Mouse (Mus musculus): ENCODE measurements around the gene Ankrd49.

Gene Ankrd49

DNA sequence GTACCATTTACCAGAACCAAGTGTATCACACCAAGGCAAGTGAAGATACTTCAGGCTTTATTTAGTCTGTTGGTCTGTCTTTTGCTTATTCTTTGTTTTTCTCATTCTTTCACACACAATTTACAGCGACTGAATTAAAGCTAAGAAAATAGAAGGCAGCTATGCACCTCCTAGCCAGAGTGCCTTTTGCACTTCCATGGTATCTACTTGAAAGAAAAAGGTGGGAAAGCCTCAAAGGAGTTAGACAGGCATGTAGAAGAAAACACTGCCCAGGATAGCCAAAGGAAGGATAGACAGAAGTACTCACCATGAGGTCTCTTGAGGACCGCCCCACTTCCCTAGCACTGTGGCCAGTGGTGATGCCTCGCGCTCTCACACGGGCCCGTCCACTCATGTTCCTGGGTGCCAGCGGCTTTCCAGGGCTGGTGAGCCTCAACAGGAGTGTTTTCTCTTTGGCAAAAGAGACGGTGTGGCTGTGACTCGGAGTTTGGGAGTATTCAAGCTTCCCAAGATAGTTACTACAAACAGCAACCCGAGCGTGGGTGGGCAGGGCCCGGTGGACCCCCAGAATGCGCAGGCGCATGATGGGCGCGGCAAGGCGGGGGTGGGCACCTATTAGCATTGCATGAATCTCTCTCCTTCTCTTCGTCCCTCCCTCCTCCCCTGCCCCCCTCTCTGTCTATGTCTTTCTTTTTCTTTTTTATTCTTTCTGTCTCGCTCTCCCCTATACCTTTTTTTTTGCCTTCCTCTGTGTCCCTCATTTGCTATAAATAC lies 44.3 kb downstream of the Ankrd49 start, which contains the start of gene Piwil4:
Piwil4 (minus strand) TSS at position 583 of the 774 bp plus-strand sequence.
- DNase-seq (ENCODE audit: low spot score in 2 of 2), result no peak

DNA sequence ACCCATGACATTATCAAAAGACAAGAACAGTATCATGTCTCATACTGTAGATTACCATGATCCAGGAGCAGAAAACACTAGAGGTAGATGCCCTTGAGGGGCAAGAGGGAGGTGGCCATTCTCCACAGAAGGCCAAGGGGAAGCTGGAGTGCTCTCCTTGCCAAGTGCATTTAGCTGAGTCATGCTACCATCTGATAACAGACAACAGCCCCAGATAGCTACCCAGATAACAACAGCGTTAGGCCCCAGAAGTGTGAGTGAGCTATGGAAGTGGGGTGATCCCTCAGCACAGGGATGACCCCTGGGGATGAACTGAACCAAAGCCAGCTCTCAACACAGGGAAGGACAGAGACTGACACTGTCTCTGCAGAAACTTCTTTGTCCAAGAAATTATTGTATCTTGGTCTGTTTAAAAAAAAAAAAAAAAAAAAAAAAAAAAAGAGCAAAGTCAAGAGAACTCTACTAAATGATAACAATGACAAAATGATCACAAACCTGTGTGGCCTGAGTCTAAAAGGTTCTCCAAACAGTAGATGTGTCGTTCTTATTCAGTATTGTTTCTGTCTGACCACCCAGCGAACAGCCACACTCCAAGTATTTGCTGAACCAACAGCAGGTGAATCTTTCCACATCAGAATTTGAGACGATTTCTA lies 45.0 kb downstream of the Ankrd49 start:
- DNase-seq (ENCODE audit: low spot score in 2 of 2), result no peak

DNA sequence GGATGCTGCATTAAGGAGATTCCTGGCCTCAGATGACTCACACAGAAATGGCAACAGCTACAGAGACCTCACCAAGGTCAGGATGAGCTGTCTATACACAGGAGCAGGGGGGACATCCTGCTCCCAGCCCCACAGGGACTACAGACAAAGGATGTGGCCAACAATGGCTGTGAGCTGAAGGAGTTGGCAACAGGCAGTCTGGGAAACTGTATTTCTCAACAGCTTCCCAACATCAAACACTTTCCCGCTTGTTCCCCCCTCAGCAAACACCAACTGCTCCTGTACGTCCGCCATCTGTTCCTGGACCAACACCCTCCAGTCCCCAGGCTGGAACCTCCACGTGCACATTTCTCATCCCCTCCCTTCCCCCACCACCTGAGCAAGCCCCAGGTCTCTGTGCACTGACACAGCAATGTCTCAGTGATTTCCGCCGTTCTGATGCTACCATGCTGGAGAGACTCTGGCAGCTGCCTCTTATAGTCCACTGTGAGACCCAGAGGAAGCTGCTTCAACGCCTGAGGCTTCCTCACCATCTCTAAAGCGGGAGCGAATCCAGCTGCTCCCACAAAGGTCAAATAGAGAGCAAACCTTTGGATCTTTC lies 53.6 kb downstream of the Ankrd49 start:
- DNase-seq (ENCODE audit: low spot score in 2 of 2), result no peak

All from natural killer cell, adult 2 months (primary cell).